Mouse (Mus musculus): ENCODE data around the gene Napb.
"Not testable (repeated sequence)": the region's sequence is repeated elsewhere in the genome, so short reads cannot be mapped to it uniquely, and the experiment has no call there.

Gene Napb

GRCm38 (mm10) chr2:148732327-148733000 is at the start of gene Napb:
Gene Napb (minus strand): TSS chr2:148732467.
- peak; percentile 92 to 96 for DNase-seq (ENCODE audit: low spot score in 2 of 2)

GRCm38 (mm10) chr2:148781709-148782108 is 49.4 kb upstream of the Napb start, which contains the start of gene 8030411F24Rik:
Gene 8030411F24Rik (plus strand): TSS chr2:148782009.
- no peak for DNase-seq (ENCODE audit: low spot score in 2 of 2)

- not testable (repeated sequence) for DNase-seq (ENCODE audit: low spot score in 2 of 2)
These were observed 39.1 kb upstream of the Napb start, which contains the start of gene Cst11 for GRCm38 (mm10) chr2:148771397-148771796. Gene Cst11 (minus strand): TSS chr2:148771497.

GRCm38 (mm10) chr2:148763648-148764388 is 31.6 kb upstream of the Napb start:
- DNase-seq (ENCODE audit: low spot score in 2 of 2), result no peak

- DNase-seq (ENCODE audit: low spot score in 2 of 2), result no peak
These were observed 22.1 kb upstream of the Napb start for GRCm38 (mm10) chr2:148754310-148754846.

GRCm38 (mm10) chr2:148751893-148752813 is 19.9 kb upstream of the Napb start:
- peak; percentile 60 to 82 for DNase-seq (ENCODE audit: low spot score in 2 of 2)

- no peak for DNase-seq (ENCODE audit: low spot score in 2 of 2)
These were observed 17.8 kb upstream of the Napb start, which contains the start of gene Cstl1 for GRCm38 (mm10) chr2:148750058-148750457. Gene Cstl1 (plus strand): TSS chr2:148750358.

- DNase-seq (ENCODE audit: low spot score in 2 of 2), result no peak
These were observed 11.7 kb upstream of the Napb start for GRCm38 (mm10) chr2:148743846-148744407.

- DNase-seq (ENCODE audit: low spot score in 2 of 2), result peak in 1 of 2 experiments; percentile 70
These were observed 10.7 kb upstream of the Napb start for GRCm38 (mm10) chr2:148743001-148743400.

- DNase-seq (ENCODE audit: low spot score in 2 of 2), result peak in 1 of 2 experiments; percentile 28
These were observed 497 bp downstream of the Napb start for GRCm38 (mm10) chr2:148731614-148732326.

- no peak for DNase-seq (ENCODE audit: low spot score in 2 of 2)
These were observed 12.8 kb downstream of the Napb start for GRCm38 (mm10) chr2:148719271-148719995.

GRCm38 (mm10) chr2:148717072-148717471 is 15.2 kb downstream of the Napb start:
- no peak for DNase-seq (ENCODE audit: low spot score in 2 of 2)

GRCm38 (mm10) chr2:148712326-148712725 is 19.9 kb downstream of the Napb start:
- no peak for DNase-seq (ENCODE audit: low spot score in 2 of 2)

- DNase-seq (ENCODE audit: low spot score in 2 of 2), result no peak
These were observed 25.1 kb downstream of the Napb start for GRCm38 (mm10) chr2:148707202-148707530.

GRCm38 (mm10) chr2:148706409-148707201 is 25.7 kb downstream of the Napb start:
- no peak for DNase-seq (ENCODE audit: low spot score in 2 of 2)

GRCm38 (mm10) chr2:148698571-148698970 is 33.7 kb downstream of the Napb start:
- no peak for DNase-seq (ENCODE audit: low spot score in 2 of 2)

- no peak for DNase-seq (ENCODE audit: low spot score in 2 of 2)
These were observed 41.5 kb downstream of the Napb start for GRCm38 (mm10) chr2:148690781-148691180.

- DNase-seq (ENCODE audit: low spot score in 2 of 2), result no peak
These were observed 42.0 kb downstream of the Napb start for GRCm38 (mm10) chr2:148690291-148690690.
